Mouse (Mus musculus) A20 (cell line): ENCODE results near the gene Tnrc6c.
A peak's percentile ranks its signal among the peaks of the same experiment; 100 is the strongest.

Experiments used
- DNase-seq: peaks from one replicate; pipeline ENCODE4 v3.0.0-alpha.2; 2011; ENCODE audit warnings: low read depth, low spot score

Tnrc6c gene

GRCm38 (mm10) chr11:117638386-117638785, 15.7 kb upstream of the Tnrc6c start:
- DNase-seq, result no peak

- no peak for DNase-seq
These were observed 15.3 kb upstream of the Tnrc6c start for GRCm38 (mm10) chr11:117638809-117639208.

- DNase-seq, result no peak
These were observed 14.6 kb upstream of the Tnrc6c start for GRCm38 (mm10) chr11:117639331-117639970.

GRCm38 (mm10) chr11:117642181-117642580, 11.9 kb upstream of the Tnrc6c start:
- no peak for DNase-seq

GRCm38 (mm10) chr11:117643240-117643639, 10.8 kb upstream of the Tnrc6c start:
- DNase-seq, result no peak

GRCm38 (mm10) chr11:117646786-117647185, 7.3 kb upstream of the Tnrc6c start:
- no peak for DNase-seq

GRCm38 (mm10) chr11:117648005-117648404, 6.1 kb upstream of the Tnrc6c start:
- DNase-seq, result no peak

- DNase-seq, result no peak
These were observed 3.1 kb upstream of the Tnrc6c start for GRCm38 (mm10) chr11:117650721-117651644.

GRCm38 (mm10) chr11:117652907-117653306, 1.2 kb upstream of the Tnrc6c start:
- no peak for DNase-seq

- peak; percentile 99 for DNase-seq
These were observed 363 bp downstream of the Tnrc6c start for GRCm38 (mm10) chr11:117654380-117654924.

GRCm38 (mm10) chr11:117654934-117655291, 824 bp downstream of the Tnrc6c start:
- DNase-seq, result no peak

GRCm38 (mm10) chr11:117655292-117656076, 1.4 kb downstream of the Tnrc6c start:
- DNase-seq, result peak; percentile 82

- DNase-seq, result no peak
These were observed 1.9 kb downstream of the Tnrc6c start for GRCm38 (mm10) chr11:117656077-117656401.

GRCm38 (mm10) chr11:117658974-117659373, 4.9 kb downstream of the Tnrc6c start:
- DNase-seq, result no peak

- DNase-seq, result peak; percentile 75
These were observed 9.1 kb downstream of the Tnrc6c start for GRCm38 (mm10) chr11:117663036-117663809.

- no peak for DNase-seq
These were observed 9.7 kb downstream of the Tnrc6c start for GRCm38 (mm10) chr11:117663810-117664139.

- no peak for DNase-seq
These were observed 11.1 kb downstream of the Tnrc6c start for GRCm38 (mm10) chr11:117665189-117665588.

GRCm38 (mm10) chr11:117666563-117666962, 12.5 kb downstream of the Tnrc6c start:
- DNase-seq, result no peak

- no peak for DNase-seq
These were observed 13.1 kb downstream of the Tnrc6c start for GRCm38 (mm10) chr11:117667152-117667551.

GRCm38 (mm10) chr11:117667825-117668224, 13.7 kb downstream of the Tnrc6c start:
- DNase-seq, result no peak

- peak; percentile 29 for DNase-seq
These were observed 17.5 kb downstream of the Tnrc6c start for GRCm38 (mm10) chr11:117671626-117672025.
